Mouse (Mus musculus): ENCODE data around the gene Ccn5.

Ccn5 gene

DNA sequence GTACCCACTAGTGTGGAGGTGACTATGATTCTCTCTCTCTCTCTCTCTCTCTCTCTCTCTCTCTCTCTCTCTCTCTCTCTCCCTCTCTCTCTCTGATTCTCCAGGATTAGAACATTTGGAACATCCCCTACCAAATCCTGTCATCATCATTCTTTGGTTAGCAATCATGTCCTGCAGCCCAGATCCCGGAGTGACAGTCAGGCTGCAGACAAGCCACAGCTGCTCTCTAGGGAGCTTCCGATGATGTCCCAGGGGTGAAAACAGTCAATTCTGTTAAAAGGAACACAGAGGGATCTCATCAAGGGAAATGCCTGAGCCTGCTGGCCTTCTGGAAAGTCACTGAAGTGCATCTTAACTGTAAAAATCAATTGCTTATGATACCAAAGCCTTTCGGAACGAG is 21.4 kb downstream of the Ccn5 start:
- DNase-seq (ENCODE audit: low spot score), result no peak

DNA sequence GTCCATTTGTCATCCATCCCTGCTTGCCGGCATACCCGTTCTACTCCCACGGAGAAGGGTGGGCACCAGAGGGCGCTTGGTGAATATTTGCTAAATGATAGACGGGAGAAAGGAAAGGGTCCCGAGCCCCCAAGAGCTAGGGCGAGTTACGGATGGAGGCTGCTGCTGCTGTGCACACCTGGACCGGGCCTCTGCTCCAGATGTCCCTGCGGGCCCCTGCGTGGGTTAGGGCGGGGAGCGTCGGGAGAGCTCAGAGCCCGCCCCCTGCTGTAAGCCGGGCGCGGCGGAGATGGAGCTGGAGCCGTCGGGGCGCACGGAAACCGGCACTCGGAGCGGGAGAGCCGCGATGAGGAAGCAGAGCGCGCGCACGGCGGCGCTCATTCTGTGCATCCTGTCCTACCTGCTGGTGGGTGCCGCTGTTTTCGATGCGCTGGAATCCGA is 32.8 kb downstream of the Ccn5 start, which contains the start of gene Kcnk15:
TSS of gene Kcnk15 (plus strand) at position 191 of the 441 bp plus-strand sequence.
- peak; percentile 38 for DNase-seq (ENCODE audit: low spot score)

DNA sequence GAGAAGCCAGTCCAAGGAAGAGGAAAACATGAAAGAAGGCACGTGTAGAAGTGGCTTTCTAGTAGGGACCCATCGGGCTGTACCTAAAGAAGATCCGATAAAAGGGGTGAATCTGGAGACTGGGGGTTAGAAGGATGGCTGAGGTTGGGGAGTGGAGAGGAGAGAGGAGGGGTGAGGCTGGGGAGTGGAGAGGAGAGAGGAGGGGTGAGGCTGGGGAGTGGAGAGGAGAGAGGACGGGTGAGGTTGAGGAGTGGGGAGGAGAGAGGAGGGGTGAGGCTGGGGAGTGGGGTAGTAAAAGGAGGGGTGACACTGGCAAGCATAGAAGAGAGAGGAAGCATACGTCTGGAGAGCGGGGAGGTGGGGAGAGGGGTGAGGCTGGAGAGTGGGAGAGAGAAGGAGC is 36.6 kb downstream of the Ccn5 start:
- no peak for DNase-seq (ENCODE audit: low spot score)

DNA sequence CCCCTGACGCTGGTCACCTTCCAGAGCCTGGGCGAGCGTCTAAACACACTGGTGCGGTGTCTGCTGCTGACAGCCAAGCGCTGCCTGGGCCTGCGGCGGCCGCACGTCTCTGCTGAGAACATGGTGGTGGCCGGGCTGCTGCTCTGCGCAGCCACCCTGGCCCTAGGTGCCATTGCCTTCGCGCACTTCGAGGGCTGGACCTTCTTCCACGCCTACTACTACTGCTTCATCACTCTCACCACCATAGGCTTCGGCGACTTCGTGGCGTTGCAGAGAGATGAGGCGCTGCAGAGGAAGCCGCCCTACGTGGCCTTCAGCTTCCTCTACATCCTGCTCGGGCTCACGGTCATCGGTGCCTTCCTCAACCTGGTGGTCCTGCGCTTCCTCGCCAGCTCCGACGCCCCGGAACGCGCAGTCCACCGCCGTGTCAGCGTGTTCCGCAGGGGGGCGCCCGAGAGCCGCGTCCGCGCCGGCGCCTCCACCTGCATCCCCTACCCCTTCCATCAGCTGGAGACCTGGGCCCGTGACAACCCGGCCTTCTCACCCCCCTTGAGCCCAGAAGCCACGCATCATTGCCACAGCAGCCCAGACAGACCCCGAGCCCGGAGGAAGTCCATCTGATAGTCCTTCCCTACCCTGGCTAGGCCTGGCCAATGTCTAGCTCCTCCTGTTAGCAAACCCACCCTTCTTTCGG is 37.7 kb downstream of the Ccn5 start:
- DNase-seq (ENCODE audit: low spot score), result peak; percentile 55

DNA sequence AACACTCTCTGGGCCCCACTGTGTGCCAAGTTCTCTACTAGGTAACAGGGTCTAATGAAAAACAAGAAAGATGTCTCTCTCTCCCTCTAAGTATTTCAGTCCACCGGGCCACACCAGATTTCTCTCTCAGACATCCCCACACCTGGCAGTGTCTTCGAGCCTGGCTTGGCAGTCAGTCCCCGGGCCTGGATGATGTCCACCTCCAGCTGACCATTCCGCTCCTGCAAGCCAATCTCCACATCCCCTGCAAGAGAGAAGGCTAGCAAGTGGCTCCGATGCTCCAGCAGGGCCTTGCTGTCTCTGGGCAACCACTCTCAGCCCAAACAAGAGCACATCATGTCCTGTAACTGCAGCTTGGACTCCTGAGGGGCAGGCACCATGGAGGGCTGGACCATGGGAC is 44.6 kb downstream of the Ccn5 start:
- DNase-seq (ENCODE audit: low spot score), result no peak

DNA sequence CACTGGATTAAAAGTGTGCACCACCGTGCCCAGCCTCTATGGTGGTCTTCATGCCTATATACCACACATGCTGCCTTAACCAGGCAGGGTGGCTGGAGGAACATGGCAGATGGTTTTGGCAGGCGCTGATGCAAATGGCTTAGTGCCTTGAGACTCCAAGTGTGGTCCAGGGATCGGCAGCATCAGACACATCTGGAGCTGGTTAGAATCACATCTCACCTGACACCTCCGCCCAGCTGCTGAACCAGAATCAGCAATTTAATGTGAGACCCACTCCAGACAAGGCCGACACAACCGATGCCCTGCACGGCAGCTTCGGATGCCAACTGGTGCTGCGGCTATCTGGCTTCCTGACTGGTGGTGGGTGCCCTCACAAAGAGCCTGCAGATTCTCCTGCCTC is 45.4 kb downstream of the Ccn5 start:
- peak; percentile 22 for DNase-seq (ENCODE audit: low spot score)

DNA sequence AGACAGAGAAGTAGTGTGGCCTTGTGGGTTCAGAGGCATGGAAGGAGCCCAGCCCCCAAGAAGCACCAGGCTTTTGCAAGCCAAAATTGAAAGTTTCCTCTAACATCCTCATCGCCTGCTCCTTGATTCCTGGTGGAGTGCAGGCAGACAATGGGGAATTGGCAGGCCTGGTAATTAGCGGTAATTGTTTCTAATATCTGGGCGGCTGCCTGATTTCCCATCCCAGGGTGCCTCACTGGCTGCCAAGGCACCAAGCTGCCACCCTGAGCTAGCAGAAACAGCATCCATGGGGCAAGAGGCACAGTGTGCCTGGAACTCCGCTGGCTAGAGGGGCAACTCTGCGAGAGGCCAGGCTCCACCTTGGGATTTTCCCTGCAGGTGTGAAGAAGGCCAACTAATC is 49.1 kb downstream of the Ccn5 start:
- DNase-seq (ENCODE audit: low spot score), result no peak

DNA sequence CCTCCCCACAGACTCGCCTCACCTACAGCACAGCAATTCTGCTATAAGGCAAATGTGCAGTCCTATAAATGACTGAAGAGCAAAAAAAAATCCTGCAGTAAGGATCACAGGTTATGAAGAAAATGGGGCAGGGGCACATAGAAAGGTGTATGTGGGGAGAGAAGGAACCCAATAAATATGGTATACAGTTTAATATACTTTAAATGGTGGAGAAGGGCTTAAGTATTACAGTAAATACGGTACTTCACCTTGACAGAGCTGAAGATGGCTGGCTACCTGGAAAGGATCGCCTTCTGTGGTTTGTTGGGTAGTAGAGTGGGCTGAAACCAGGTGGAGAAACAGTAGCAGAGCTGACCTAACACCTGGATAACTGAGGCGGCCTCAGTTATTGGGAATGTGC is 50.6 kb downstream of the Ccn5 start:
- DNase-seq (ENCODE audit: low spot score), result no peak

DNA sequence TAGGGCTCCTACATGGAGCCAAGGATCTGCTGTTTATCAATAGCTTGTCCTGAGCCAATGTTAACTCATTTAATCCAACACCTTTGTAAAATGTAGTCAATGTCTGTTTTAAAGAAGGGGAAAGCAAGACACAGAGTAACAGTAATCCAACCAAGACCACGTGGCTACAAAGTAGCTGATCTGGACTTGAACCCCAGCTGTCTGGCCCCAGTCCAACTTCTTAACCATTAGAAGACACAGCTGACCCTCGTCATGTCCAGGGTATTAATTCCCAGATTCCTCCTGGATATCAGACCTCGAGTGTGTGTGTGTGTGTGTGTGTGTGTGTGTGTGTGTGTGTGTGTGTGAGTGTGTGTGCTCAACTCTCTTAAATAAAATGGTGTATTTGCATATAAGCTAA is 51.2 kb downstream of the Ccn5 start:
- DNase-seq (ENCODE audit: low spot score), result no peak

DNA sequence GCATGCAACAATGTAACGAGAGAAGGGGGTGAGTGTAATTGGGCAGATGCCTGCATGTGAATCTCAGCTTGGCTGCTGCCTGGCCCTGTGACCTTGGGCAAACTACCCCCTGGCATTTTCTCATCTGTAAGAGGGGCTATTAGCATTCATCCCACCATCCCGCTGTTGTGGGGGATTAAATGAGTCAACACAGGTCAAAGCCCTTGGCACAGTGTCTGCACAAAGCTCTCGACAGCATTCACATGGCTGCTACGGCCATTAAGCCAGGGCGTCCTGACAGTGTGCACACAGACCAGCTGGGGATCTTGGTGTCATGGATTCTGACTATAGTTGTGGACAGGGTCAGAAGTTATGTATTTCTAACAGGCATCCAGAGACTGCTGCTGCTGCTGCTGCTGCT is 54.2 kb downstream of the Ccn5 start:
- DNase-seq (ENCODE audit: low spot score), result peak; percentile 17

DNA sequence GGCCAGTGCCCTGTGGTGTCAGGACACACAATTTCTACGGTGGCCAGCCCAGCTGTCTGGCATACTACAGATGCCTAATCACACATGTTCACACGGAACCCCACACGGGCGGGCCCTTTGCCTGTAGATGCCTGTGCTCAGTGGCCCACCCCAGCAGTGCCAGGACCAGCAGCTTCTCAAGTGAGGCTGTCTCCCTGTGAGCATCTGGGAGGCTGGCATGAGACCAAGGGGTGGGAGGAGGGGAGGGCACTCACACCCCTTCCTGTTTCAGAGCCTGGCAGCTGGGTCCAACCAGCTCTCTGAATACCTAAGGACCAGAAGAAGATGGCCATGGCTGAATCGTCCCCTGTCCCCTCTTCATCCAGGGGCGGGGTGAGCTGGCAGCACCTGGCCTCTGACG is 54.8 kb downstream of the Ccn5 start:
- DNase-seq (ENCODE audit: low spot score), result no peak

DNA sequence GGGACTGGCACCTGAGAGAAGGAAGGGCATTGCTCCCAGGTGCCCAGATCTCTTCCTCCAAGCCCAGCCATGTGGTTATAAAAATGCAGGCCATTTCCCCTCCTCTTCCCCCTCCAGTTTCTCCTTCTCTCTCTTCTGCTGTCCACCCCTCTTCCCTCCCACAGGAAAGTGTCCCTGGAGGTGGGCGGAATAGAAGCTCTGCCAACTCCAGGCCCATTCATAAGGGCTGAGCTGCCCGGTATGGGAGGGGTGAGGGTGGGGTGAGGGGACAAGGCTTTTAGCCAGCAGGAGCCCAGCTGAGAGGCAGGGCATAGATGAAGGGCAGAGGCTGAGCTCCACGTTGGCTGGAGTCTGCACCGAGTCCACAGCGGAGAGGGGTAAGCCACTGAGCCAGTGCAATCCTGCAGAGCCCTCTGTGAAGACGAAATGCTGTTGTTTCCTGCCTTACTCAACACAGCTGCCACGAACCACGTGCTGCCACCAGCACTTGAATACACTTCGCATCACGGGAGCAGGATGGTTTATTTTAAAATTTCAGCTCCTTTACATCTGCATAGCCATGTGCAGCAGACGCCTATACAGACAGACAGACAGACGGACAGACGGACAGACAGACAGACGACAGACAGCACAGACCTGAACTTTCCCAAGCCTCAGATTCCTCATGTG is 56.3 kb downstream of the Ccn5 start:
- no peak for DNase-seq (ENCODE audit: low spot score)

DNA sequence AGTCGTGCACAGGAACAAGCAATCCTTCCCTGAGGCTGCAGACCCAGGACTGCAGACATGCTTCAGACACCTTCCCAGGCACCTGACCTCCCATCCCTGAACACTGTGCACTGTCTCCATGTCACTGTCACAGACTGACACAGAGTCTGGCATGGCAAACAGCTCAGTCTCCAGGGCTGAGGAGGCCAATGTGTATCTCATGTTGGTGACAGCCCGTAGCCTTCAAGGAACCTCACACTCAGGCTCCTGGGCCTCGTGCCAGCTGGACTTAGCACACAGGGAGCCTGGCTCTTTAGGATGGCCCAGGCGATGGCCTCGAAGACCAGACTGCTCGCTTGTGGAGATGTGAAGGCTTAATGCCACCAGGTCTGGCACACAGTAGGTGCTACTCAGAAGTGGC is 60.2 kb downstream of the Ccn5 start:
- DNase-seq (ENCODE audit: low spot score), result no peak
